Mouse (Mus musculus): ENCODE measurements around the gene Mettl14. TPM values are rescaled to one million over a fixed set of nuclear protein-coding genes. Genes with fewer than 3 reads are reported as not detected.
A peak's percentile ranks its signal among the peaks of the same experiment; 100 is the strongest.
"Not testable (repeated sequence)": the region's sequence is repeated elsewhere in the genome, so short reads cannot be mapped to it uniquely, and the experiment has no call there.

Gene Mettl14
- polyA plus RNA-seq, 1 experiment from 2014 or later: 29.5 TPM

DNA sequence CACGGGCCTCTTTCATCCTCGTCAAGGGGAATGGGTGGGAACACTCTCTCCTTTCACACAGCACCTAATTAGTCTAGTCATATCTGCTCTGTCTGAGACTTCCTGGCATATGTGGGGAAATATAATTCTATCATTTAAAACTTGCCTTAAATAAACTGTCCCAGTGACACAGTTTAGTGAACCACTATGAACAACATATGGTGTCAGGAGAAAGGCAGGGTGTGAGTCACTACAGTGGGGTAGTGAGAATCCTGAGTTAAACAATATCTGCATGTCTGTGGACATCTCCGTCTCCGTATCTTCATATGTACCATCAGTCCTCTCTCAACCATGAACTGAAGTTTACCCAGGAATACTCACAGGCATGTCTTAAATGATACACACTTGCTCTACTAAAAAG lies 5.3 kb upstream of the Mettl14 start:
- no peaks in the 10 kb centered on the region for H3K36me3 ChIP-seq
- H3K9ac ChIP-seq (replicated peaks): no peak overlapping the region
- 0 out of 2 replicates have a peak, but pooled peaks cover 4% of the 10 kb centered on the region for H3K27me3 ChIP-seq
- no peaks in the 10 kb centered on the region for H3K9me3 ChIP-seq
- 84% methylated on average over 4 of the region's 4 CpGs for WGBS
- H3K27ac ChIP-seq: no peak overlapping the region
- no peak overlapping the region for H3K4me2 ChIP-seq (replicated peaks)
- no peaks in the 10 kb centered on the region for H3K4me1 ChIP-seq (replicated peaks)
- no peak overlapping the region for H3K4me3 ChIP-seq (replicated peaks)
- no peak for ATAC-seq

DNA sequence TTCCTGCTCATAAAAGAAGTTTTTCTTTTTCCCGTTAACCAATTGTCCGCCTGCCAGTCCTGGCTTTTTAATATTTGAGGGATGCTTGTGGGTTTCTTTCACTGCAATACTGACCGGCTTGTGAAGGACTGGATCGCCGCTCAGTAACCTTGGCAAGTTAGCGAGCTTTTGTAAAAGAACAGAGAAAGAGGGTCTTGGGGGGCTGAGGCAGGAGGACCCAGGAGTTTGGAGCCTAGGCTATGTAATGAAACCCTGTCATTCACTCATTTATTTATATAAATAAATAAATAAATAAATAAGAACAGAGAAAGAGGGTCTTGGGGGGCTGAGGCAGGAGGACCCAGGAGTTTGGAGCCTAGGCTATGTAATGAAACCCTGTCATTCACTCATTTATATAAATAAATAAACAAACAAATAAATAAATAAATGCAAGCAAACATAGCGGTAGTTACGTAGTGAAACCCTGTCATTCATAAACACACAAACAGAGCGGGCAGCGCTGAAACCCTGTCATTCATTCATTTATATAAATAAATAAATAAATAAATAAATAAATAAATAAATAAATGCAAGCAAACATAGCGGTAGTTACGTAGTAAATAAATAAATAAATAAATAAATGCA lies 361 bp upstream of the Mettl14 start:
- not testable (repeated sequence) for H3K36me3 ChIP-seq, H3K9me3 ChIP-seq, H3K27me3 ChIP-seq
- Histone ChIP-seq H3K4me2 (replicated peaks) (peak overlapping the region; percentile 56), H3K4me1 (replicated peaks) (peaks cover 16% of the 10 kb centered on the region), H3K4me3 (replicated peaks) (peak overlapping the region; percentile 53), H3K27ac (peak overlapping the region; percentile 63), H3K9ac (replicated peaks) (peak overlapping the region; percentile 42)
- peak; percentile 85 for ATAC-seq
- 16% methylated on average over 12 of the region's 12 CpGs for WGBS

DNA sequence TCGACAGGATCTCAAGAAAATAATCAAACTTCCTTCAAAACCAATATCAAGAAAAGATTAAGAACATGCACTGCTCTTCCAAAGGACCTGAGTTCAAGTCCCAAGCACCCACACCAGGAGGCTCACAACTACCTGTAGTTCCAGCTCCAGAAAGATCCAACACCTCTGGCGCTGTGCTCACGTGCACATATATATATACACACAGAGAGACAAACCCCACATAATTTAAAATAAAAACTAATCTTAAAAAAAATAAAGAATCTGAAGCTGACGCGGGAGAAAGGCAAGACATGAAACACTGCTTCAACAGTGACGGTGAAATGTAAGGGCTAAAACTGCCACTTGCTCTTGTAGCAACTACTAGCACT lies 806 bp downstream of the Mettl14 start:
- Histone ChIP-seq H3K4me2 (replicated peaks) (peak overlapping the region; percentile 64), H3K9me3 (no peaks in the 10 kb centered on the region), H3K4me1 (replicated peaks) (peaks cover 16% of the 10 kb centered on the region), H3K9ac (replicated peaks) (peak overlapping the region; percentile 63), H3K27me3 (0 out of 2 replicates have a peak, but pooled peaks cover 4% of the 10 kb centered on the region), H3K4me3 (replicated peaks) (peak overlapping the region; percentile 53), H3K27ac (peak overlapping the region; percentile 74; the same call in 1 of the 2 replicates), H3K36me3 (peaks cover 15% of the 10 kb centered on the region)
- ATAC-seq: peak; percentile 16
- WGBS: 13% methylated on average over 6 of the region's 6 CpGs

DNA sequence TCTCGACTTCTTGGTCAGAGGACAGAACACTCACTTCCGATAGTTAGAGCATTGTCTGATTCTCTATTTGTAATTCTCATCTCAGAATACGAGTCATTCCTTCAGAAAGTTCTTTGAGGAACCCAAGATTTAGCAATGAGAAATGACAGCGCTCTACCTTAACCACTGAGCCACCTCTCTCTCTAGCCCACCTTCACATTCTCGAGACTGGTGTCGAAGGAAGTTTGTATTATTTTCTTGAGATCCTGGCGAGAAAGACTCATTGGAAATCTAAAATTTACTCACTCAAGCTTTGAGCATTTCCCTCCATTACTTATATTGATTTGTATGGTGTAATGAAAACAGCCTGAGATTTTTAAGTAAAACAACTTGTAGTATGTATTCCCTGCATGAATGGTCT lies 1.5 kb downstream of the Mettl14 start:
- Histone ChIP-seq H3K4me1 (replicated peaks) (peaks cover 16% of the 10 kb centered on the region), H3K4me2 (replicated peaks) (peak overlapping the region; percentile 64), H3K27me3 (0 out of 2 replicates have a peak, but pooled peaks cover 4% of the 10 kb centered on the region), H3K36me3 (peaks cover 22% of the 10 kb centered on the region), H3K4me3 (replicated peaks) (peak overlapping the region; percentile 53), H3K9ac (replicated peaks) (peak overlapping the region; percentile 63; the same call in 1 of the 2 replicates), H3K9me3 (no peaks in the 10 kb centered on the region), H3K27ac (no peak overlapping the region)
- WGBS: 86% methylated on average over 7 of the region's 7 CpGs
- ATAC-seq: no peak

DNA sequence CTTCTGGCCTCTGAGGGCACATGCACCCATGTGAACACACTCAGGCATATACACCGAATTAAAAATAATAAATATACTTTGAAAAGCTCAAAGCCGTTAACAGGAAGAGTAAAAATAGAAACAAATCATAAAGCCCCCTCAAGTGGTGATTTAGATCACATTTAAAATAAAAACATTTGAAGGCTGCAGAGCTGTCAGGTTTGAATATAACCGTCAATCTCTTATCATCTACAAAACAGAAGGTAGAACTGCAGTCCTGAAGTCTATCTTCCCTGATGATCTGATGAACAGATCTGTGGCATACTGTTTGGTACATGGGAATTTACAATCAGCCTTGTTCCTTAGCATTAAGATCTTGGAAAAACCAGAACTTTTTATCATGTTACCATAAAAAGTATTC lies 9.3 kb downstream of the Mettl14 start:
- H3K36me3 ChIP-seq: peaks cover 60% of the 10 kb centered on the region
- ATAC-seq: no peak
- H3K27me3 ChIP-seq: no peaks in the 10 kb centered on the region
- H3K4me1 ChIP-seq (replicated peaks): no peaks in the 10 kb centered on the region
- no peaks in the 10 kb centered on the region for H3K9me3 ChIP-seq
- 94% methylated on average over 3 of the region's 3 CpGs for WGBS
- no peak overlapping the region for H3K27ac ChIP-seq
- no peak overlapping the region for H3K4me3 ChIP-seq (replicated peaks)
- no peak overlapping the region for H3K4me2 ChIP-seq (replicated peaks)
- no peak overlapping the region for H3K9ac ChIP-seq (replicated peaks)

DNA sequence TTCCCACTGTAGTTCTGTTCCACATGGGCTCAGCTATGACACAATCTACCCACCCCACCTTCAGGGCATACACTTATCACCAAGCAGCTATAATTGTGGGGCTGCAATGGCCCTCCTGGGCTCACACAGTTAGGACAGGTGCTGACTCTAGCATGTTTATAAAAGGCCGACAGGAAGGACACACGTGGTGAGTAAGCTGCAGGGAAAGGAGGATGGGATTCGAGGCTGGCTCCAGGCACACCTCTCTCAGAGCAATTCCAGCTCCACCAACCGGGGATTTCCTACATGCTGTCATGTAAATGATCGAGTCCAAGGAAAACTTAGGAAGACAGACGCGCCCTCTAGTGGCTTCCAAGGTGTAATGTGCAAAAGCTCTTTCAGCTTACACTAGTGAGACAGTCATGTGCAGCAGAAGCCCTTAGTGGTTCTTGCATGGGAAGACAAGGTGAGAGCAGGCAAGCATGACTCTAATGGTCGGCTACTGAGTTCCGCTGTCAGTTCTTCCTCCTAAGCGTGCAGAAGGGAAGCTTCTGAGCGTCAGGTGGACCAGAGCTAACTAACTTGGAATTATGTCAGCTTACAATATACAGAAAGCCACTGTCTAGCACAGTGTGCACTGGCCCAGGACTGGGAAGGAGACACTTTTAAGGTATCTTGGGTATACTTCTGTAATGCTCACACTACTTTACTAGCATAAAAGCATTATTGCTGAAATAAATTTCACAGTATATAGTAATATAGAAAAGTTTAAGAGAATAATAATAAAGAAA lies 14.0 kb downstream of the Mettl14 start:
- Histone ChIP-seq H3K27me3 (no peaks in the 10 kb centered on the region), H3K27ac (no peak overlapping the region), H3K4me2 (replicated peaks) (no peak overlapping the region), H3K36me3 (peaks cover 51% of the 10 kb centered on the region), H3K4me1 (replicated peaks) (no peaks in the 10 kb centered on the region), H3K4me3 (replicated peaks) (no peak overlapping the region), H3K9me3 (no peaks in the 10 kb centered on the region), H3K9ac (replicated peaks) (no peak overlapping the region)
- WGBS: 35% methylated on average over 11 of the region's 11 CpGs
- peak; percentile 80 for ATAC-seq

DNA sequence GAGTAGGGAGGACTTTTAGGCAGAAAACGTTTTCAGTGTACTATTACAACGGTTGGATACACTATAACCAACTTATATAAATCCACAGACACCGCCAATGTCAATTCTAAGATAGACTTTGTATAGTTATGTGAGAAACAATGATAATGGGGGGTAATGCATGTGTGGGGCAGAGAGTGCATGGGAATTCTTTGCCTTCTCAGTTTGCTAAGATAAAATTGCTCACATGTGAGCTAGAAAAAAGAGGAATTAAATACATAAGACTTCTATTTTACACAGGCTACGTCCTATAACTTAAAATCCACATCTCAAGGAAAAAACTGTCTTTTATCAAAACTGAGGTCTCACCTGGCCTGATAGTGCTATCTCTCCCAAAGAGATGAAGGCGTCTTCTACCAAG lies 15.0 kb downstream of the Mettl14 start:
- no peak for ATAC-seq
- Histone ChIP-seq H3K9ac (replicated peaks) (no peak overlapping the region), H3K27ac (no peak overlapping the region), H3K36me3 (peaks cover 52% of the 10 kb centered on the region), H3K9me3 (no peaks in the 10 kb centered on the region), H3K27me3 (no peaks in the 10 kb centered on the region), H3K4me3 (replicated peaks) (no peak overlapping the region), H3K4me1 (replicated peaks) (no peaks in the 10 kb centered on the region), H3K4me2 (replicated peaks) (no peak overlapping the region)
- WGBS: 95% methylated on average over 5 of the region's 5 CpGs

DNA sequence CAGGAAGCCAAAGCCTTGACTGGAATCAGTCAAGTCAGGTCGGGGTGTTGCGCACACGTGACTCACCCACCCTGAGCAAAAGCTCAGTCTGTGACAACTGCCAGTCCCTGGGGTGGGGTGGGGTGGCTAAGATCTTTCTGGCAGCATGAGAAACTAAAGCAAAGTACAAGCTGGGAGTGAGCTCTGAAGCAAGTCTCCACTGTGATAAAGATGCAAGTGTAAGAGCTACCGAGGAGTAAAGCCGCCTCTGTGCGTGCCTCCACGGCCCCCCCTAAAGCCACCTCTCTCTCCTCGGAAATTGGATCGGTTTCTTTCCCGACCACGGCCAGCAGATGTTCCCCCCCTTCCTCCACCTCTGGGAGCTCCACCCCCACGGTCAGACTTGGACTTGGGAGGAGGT lies 16.7 kb downstream of the Mettl14 start:
- 89% methylated on average over 12 of the region's 12 CpGs for WGBS
- Histone ChIP-seq H3K36me3 (peaks cover 45% of the 10 kb centered on the region), H3K4me2 (replicated peaks) (no peak overlapping the region), H3K27ac (no peak overlapping the region), H3K9ac (replicated peaks) (no peak overlapping the region), H3K4me1 (replicated peaks) (no peaks in the 10 kb centered on the region), H3K27me3 (no peaks in the 10 kb centered on the region), H3K4me3 (replicated peaks) (no peak overlapping the region), H3K9me3 (no peaks in the 10 kb centered on the region)
- no peak for ATAC-seq

DNA sequence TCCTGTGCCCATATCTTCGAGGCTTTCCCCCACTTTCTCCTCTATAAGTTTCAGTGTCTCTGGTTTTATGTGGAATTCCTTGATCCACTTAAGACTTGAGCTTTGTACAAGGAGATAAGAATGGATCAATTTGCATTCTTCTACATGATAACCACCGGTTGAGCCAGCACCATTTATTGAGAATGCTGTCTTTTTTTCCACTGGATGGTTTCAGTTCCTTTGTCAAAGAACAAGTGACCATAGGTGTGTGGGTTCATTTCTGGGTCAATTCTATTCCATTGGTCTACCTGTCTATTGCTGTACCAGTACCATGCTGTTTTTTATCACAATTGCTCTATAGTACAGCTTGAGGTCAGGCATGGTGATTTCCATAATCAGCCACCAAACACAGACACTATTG lies 19.1 kb downstream of the Mettl14 start:
- WGBS: 97% methylated on average over 2 of the region's 2 CpGs
- H3K9me3 ChIP-seq; H3K9ac ChIP-seq (replicated peaks); H3K4me3 ChIP-seq (replicated peaks); H3K27ac ChIP-seq; ATAC-seq; H3K4me2 ChIP-seq (replicated peaks); H3K27me3 ChIP-seq; H3K4me1 ChIP-seq (replicated peaks): not testable (repeated sequence)
- H3K36me3 ChIP-seq: peaks cover 43% of the 10 kb centered on the region

DNA sequence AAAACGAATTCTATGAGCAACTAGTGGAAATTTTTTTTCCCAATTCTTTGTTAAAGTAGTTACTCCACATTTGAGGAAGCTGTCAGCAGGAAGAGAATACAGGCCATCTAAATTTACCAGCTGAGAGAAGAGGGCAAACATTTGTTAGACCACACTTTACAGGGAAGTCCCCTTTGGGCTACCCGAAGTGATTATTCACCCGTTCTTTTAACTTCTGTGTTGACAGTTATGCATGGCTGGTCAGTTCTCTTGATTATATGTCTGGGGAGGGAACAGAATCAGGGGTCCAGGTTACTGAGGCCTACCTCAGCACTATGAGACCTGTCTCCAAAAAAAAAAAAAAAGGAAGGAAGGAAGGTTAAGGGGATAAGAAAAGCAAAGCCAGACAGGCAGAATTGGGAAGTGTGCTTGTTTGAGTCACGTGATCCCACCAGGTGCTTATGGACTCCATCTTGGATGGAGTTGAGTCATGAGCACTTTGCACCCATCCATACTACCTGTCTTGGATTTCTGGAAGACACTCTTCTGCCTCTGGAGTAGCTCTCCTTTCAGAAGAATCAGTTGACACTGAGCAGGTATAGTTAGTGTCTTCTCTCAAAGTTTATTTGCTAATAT lies 29.4 kb downstream of the Mettl14 start:
- ATAC-seq: no peak
- H3K4me2 ChIP-seq (replicated peaks): no peak overlapping the region
- no peak overlapping the region for H3K9ac ChIP-seq (replicated peaks)
- no peaks in the 10 kb centered on the region for H3K9me3 ChIP-seq
- H3K27me3 ChIP-seq: no peaks in the 10 kb centered on the region
- H3K4me1 ChIP-seq (replicated peaks): no peaks in the 10 kb centered on the region
- H3K4me3 ChIP-seq (replicated peaks): no peak overlapping the region
- H3K27ac ChIP-seq: no peak overlapping the region
- H3K36me3 ChIP-seq: no peaks in the 10 kb centered on the region
- WGBS: 86% methylated on average over 4 of the region's 4 CpGs

DNA sequence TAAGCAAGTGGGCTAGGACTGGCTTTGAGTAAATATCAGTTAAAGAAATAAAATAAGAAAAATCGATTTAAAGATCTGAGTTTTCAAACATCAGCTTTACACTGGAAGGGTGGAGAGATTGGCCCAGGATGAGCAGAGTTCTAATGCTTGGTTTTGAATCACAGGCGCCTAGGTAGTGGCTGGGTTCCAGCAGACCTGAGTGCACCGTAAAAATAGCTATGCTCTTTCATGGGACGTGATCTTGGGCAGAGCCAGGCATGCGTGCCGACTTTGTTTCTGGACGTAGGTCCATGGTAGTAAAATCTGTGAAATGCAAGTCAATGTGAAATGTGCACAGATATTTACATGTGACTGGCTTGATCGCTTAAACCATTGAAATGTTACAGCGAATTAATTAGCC lies 31.5 kb downstream of the Mettl14 start:
- Histone ChIP-seq H3K4me3 (replicated peaks) (no peak overlapping the region), H3K4me1 (replicated peaks) (no peaks in the 10 kb centered on the region), H3K9ac (replicated peaks) (no peak overlapping the region), H3K27me3 (no peaks in the 10 kb centered on the region), H3K9me3 (no peaks in the 10 kb centered on the region), H3K27ac (no peak overlapping the region), H3K4me2 (replicated peaks) (no peak overlapping the region), H3K36me3 (no peaks in the 10 kb centered on the region)
- no peak for ATAC-seq
- 92% methylated on average over 9 of the region's 9 CpGs for WGBS

DNA sequence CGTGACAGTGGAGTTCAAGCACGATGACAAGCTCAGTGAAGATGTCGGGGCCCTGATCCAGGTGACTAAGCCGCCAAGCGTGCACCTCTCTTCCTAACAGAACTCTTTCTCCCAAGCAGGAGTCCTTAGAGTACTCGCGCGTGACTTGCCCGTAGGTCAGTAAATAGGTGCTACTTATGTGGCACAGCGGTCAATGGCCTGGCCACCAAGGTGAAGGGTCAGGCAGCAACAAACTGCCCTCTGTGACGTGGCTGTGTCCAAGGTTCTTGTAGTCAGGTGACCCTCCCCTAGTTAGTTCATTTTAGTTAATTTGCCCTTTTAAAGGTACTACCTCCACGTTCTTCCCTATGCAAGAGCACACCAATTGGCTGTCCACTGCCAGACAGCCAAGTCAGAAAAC lies 32.2 kb downstream of the Mettl14 start:
- Histone ChIP-seq H3K36me3 (no peaks in the 10 kb centered on the region), H3K4me2 (replicated peaks) (no peak overlapping the region), H3K4me1 (replicated peaks) (no peaks in the 10 kb centered on the region), H3K9ac (replicated peaks) (no peak overlapping the region), H3K9me3 (no peaks in the 10 kb centered on the region), H3K27me3 (no peaks in the 10 kb centered on the region), H3K27ac (no peak overlapping the region), H3K4me3 (replicated peaks) (no peak overlapping the region)
- ATAC-seq: peak; percentile 30; the same call in 1 of the 2 replicates
- WGBS: 90% methylated on average over 12 of the region's 12 CpGs

Data from midbrain, embryonic 13.5 days (tissue).